Mouse (Mus musculus): ENCODE measurements at regions not wholly inside any gene's neighbourhood (a gene's known extent, or its start where the extent isn't known, plus 50 kb on each side); places are given as distances from the start of the nearest gene placed in this dataset.

- no peak for DNase-seq (ENCODE audit: low read depth)
Observed at GRCm38 (mm10) chr2:3941496-3941895, 76.0 kb upstream of the Frmd4a start.

GRCm38 (mm10) chr2:3947432-3947831, 70.1 kb upstream of the Frmd4a start:
- DNase-seq (ENCODE audit: low read depth) = no peak

GRCm38 (mm10) chr2:3948331-3948730, 69.2 kb upstream of the Frmd4a start:
- no peak for DNase-seq (ENCODE audit: low read depth)

- DNase-seq (ENCODE audit: low read depth) = no peak
Observed at GRCm38 (mm10) chr2:3957491-3957890, 60.0 kb upstream of the Frmd4a start.

GRCm38 (mm10) chr2:3958065-3958641, 59.4 kb upstream of the Frmd4a start:
- no peak for DNase-seq (ENCODE audit: low read depth)

- no peak for DNase-seq (ENCODE audit: low read depth)
Observed at GRCm38 (mm10) chr2:3958711-3959110, 58.8 kb upstream of the Frmd4a start.

GRCm38 (mm10) chr2:3959181-3959580, 58.3 kb upstream of the Frmd4a start:
- DNase-seq (ENCODE audit: low read depth) = no peak

GRCm38 (mm10) chr2:3960213-3960612, 57.3 kb upstream of the Frmd4a start:
- no peak for DNase-seq (ENCODE audit: low read depth)

GRCm38 (mm10) chr2:3964351-3964750, 53.2 kb upstream of the Frmd4a start:
- DNase-seq (ENCODE audit: low read depth) = peak; percentile 21
